Mouse (Mus musculus): ENCODE results near the gene Tamm41. TPM values are rescaled to one million over a fixed set of nuclear protein-coding genes. Genes with fewer than 3 reads are reported as not detected.

Gene Tamm41
- polyA plus RNA-seq, 1 experiment, result 19.1 TPM

DNA sequence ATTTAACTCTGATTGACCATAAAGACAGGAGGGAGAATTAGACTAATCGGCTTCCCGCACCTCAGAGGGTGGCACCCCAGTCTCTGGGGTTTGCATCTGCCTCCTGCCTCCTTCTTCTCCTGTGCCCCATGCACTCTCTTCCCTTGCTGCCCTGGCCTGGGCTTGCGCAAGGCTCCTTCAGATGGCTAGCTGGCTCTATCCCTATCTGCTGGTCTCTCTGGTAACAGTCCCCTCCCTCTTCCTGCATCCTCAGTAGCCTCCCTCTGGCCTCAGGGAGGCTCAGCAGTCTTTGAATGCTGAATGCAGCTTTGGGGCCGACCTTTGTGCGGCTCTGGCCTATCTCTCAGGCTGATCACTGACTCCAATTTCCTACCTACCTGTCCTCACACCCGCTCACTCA is 30.7 kb downstream of the Tamm41 start:
- no peaks in the 10 kb centered on the region for H3K4me1 ChIP-seq (ENCODE audit: control insufficient read depth, insufficient read depth, low read length)
- no peak for DNase-seq
- 78% methylated on average over 6 of the region's 6 CpGs for WGBS
- TF ChIP-seq CTCF (IDR thresholded peaks at IDR 0.05; ENCODE audit: insufficient read depth, low read length) (no peak), POLR2A (IDR thresholded peaks at IDR 0.05; ENCODE audit: borderline replicate concordance, extremely low read depth, low read depth, low read length) (no peak)
- no peak overlapping the region for H3K4me3 ChIP-seq (replicated peaks; ENCODE audit: extremely low read depth, low read depth, low read length)

DNA sequence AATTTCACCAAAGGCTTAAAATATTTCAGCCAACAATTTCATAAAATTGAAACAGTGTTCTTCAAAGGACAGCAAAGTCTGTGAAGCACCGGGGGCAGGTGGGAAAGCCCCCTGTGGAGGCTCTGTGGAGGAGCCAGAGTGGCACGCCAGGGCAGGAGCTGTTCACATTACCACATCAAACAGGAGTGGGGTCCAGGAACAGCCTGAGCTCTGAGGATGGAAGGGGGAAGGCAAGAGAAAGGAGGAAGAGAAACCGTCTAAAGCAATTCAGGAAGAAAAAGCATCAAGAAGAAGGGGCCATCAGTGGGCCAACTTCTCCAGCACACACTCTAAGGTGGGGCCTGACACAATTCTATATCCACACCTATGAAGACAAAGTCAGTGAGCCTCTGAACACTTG is 31.6 kb downstream of the Tamm41 start:
- 80% methylated on average over 3 of the region's 3 CpGs for WGBS
- no peaks in the 10 kb centered on the region for H3K4me1 ChIP-seq (ENCODE audit: control insufficient read depth, insufficient read depth, low read length)
- TF ChIP-seq POLR2A (IDR thresholded peaks at IDR 0.05; ENCODE audit: borderline replicate concordance, extremely low read depth, low read depth, low read length) (no peak), CTCF (IDR thresholded peaks at IDR 0.05; ENCODE audit: insufficient read depth, low read length) (no peak)
- H3K4me3 ChIP-seq (replicated peaks; ENCODE audit: extremely low read depth, low read depth, low read length), result no peak overlapping the region
- no peak for DNase-seq

DNA sequence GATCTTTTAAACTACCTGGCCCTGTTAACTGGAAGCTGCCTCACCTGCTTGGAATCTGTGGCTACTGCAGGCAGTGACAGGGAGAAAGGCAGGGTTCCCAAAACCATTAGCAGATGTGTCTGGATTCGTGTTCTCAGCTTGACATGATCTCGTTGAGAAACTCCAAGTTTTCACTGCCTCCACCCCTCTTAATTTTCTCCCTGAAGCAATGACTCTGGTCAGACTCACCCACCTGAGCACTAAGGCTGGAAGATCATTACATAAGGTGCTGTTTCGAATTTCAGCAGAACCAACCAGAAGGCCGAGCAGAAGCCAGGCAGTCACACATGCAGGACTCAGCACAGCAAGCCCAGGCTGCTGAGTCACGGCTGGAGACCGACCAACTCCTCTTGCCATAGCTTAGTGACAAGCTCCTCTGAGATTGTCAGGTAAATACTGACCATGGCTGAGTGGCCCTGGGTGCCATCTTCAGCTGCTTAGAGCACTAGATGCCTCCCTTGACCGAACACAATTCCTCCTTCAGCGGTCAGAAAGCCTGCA is 32.3 kb downstream of the Tamm41 start:
- Histone ChIP-seq H3K4me1 (ENCODE audit: control insufficient read depth, insufficient read depth, low read length) (no peaks in the 10 kb centered on the region), H3K4me3 (replicated peaks; ENCODE audit: extremely low read depth, low read depth, low read length) (no peak overlapping the region)
- 80% methylated on average over 8 of the region's 8 CpGs for WGBS
- DNase-seq, result peak; percentile 29
- TF ChIP-seq CTCF (IDR thresholded peaks at IDR 0.05; ENCODE audit: insufficient read depth, low read length) (no peak), POLR2A (IDR thresholded peaks at IDR 0.05; ENCODE audit: borderline replicate concordance, extremely low read depth, low read depth, low read length) (no peak)

DNA sequence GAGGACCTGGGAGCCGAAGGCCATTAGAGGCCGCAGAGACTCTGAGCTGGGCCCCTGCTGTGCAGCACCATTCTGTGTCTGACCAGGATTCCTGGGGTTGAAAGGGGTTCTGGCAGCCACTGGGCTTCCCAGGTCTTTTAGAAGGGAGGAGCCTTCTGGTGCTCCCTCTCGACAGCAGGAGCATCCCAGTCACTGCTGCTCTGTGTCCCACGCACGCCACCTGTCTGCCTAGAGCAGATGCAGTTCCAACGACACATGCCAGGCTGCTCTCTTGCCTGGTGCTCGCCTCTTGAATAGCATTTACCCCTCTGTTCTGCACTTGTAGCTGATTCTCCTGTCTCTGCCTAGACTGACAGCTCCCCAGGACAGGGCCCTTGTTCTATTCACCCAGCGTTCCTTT is 33.0 kb downstream of the Tamm41 start:
- DNase-seq, result no peak

DNA sequence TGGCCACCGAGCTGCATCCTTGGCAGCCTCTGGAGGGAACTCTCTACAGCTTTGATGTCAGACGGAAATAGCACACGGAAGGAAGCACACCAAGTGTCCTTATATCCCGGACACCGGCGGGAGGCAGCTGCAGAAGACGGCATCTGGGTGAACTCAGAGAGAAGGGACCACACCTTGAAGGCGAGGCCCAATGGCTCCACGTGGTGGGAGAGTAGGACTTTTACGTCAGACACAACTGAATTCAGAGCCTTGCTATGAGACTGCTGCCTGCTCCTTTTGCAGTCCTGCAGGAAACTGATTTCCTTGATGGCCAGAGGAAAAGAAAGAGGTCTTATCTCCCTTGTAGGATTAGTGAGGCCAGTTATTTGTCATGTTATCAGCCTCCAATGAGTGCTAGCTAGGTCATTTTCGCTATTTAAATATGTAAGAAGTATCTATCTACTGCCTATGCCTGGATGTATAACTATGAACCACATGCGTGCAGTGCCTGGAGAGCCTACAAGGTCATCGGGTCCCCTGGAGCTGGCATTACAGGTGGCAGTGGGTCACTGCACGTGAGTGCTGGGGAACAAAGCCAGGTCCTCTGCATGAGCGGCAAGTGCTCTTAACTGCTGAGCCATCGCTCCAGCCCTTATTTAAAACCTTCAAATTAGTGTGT is 39.2 kb downstream of the Tamm41 start:
- TF ChIP-seq POLR2A (IDR thresholded peaks at IDR 0.05; ENCODE audit: borderline replicate concordance, extremely low read depth, low read depth, low read length) (no peak), CTCF (IDR thresholded peaks at IDR 0.05; ENCODE audit: insufficient read depth, low read length) (no peak)
- Histone ChIP-seq H3K4me1 (ENCODE audit: control insufficient read depth, insufficient read depth, low read length) (no peaks in the 10 kb centered on the region), H3K4me3 (replicated peaks; ENCODE audit: extremely low read depth, low read depth, low read length) (no peak overlapping the region)
- DNase-seq, result no peak
- WGBS, result 51% methylated on average over 16 of the region's 16 CpGs

More for the DNA sequence above, 33.0 kb downstream of the Tamm41 start:
- TF ChIP-seq POLR2A (IDR thresholded peaks at IDR 0.05; ENCODE audit: borderline replicate concordance, extremely low read depth, low read depth, low read length), result no peak
- TF ChIP-seq CTCF (IDR thresholded peaks at IDR 0.05; ENCODE audit: insufficient read depth, low read length), result no peak
- Histone ChIP-seq H3K4me3 (replicated peaks; ENCODE audit: extremely low read depth, low read depth, low read length) (no peak overlapping the region), H3K4me1 (ENCODE audit: control insufficient read depth, insufficient read depth, low read length) (no peaks in the 10 kb centered on the region)
- 84% methylated on average over 8 of the region's 8 CpGs for WGBS

DNA sequence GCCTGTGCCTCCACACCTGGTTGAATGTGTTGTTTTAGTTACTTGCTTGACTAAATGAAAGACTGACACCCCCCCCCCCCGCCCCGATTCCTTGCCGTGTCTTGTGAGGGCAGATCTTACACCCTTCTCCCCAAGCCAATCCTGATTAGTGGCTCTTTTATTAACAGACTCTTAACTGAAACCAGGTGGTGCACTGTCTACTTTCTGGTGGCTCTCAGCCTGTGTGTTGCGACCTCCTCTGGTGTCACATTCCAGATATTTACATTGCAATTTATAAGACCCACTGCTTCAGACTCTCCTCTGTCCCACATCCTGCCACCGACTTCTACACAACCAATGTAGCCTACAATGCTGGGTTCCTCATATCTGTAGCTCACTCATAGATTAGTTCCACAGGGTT is 40.2 kb downstream of the Tamm41 start:
- Histone ChIP-seq H3K4me1 (ENCODE audit: control insufficient read depth, insufficient read depth, low read length) (no peaks in the 10 kb centered on the region), H3K4me3 (replicated peaks; ENCODE audit: extremely low read depth, low read depth, low read length) (no peak overlapping the region)
- TF ChIP-seq POLR2A (IDR thresholded peaks at IDR 0.05; ENCODE audit: borderline replicate concordance, extremely low read depth, low read depth, low read length) (no peak), CTCF (IDR thresholded peaks at IDR 0.05; ENCODE audit: insufficient read depth, low read length) (no peak)

DNA sequence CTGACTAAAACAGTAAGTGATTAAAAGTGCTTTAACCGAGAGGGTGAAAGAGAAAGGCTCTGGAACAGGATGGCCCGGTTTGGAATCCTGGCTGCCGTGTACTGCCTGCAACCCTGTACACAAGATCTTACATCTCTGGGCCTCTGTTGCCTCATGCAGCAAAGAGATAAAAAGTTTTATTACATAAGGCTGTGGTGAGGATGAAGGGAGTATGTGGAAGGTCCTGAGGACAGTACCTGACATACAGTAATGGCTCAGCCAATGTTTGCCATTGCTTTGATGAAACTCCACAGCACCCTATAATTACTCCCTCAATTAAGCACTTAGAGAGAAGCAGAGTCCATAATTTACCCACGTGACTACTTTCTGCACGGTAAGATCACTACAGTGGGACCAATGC is 40.8 kb downstream of the Tamm41 start:
- WGBS, result 71% methylated on average over 5 of the region's 5 CpGs
- Histone ChIP-seq H3K4me1 (ENCODE audit: control insufficient read depth, insufficient read depth, low read length) (no peaks in the 10 kb centered on the region), H3K4me3 (replicated peaks; ENCODE audit: extremely low read depth, low read depth, low read length) (no peak overlapping the region)
- DNase-seq, result no peak
- TF ChIP-seq CTCF (IDR thresholded peaks at IDR 0.05; ENCODE audit: insufficient read depth, low read length) (no peak), POLR2A (IDR thresholded peaks at IDR 0.05; ENCODE audit: borderline replicate concordance, extremely low read depth, low read depth, low read length) (no peak)

More for the DNA sequence above, 40.2 kb downstream of the Tamm41 start:
- WGBS, result 67% methylated on average over 5 of the region's 5 CpGs
- DNase-seq, result no peak

DNA sequence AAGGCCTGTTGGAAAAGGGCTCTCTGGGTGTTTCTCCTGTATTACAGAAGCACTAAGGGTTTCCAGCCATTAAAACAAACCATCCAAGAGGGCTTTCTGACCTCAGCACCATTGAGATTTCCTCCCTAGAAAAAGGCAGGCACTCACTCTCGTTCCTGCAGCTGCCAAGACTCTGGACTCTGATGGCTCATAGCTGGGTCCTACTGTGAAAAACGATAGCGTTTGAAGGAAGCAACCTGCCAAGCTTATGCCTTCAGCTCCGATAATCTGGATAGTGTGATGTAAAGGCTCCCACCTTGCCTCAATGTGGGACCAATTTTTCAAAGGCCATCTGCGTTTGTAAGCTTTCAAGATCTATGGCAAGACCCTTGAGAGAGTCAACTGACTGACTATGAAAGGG is 43.6 kb downstream of the Tamm41 start:
- Histone ChIP-seq H3K4me3 (replicated peaks; ENCODE audit: extremely low read depth, low read depth, low read length) (no peak overlapping the region), H3K4me1 (ENCODE audit: control insufficient read depth, insufficient read depth, low read length) (no peaks in the 10 kb centered on the region)
- TF ChIP-seq CTCF (IDR thresholded peaks at IDR 0.05; ENCODE audit: insufficient read depth, low read length) (no peak), POLR2A (IDR thresholded peaks at IDR 0.05; ENCODE audit: borderline replicate concordance, extremely low read depth, low read depth, low read length) (no peak)
- DNase-seq, result no peak
- 72% methylated on average over 5 of the region's 5 CpGs for WGBS

DNA sequence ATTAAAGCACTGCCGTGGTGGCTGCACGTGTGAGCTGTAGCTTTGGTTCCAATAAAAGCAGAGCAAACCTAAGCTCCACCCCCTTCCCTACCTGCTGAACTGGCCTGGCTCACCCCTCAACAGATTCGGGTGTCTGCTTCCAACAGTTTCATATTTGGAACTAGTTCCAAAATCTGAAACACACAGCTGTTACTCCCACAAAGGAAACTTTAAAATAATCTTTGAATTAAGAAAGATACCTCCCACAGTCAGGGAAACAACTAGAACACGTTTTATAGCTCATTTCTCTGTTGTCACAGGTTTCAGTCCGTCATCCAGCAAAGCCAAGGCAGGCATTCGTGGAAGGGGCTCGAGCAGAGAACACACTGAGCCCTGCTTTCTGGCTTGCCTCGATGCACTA is 44.0 kb downstream of the Tamm41 start:
- no peaks in the 10 kb centered on the region for H3K4me1 ChIP-seq (ENCODE audit: control insufficient read depth, insufficient read depth, low read length)
- no peak overlapping the region for H3K4me3 ChIP-seq (replicated peaks; ENCODE audit: extremely low read depth, low read depth, low read length)
- TF ChIP-seq POLR2A (IDR thresholded peaks at IDR 0.05; ENCODE audit: borderline replicate concordance, extremely low read depth, low read depth, low read length) (no peak), CTCF (IDR thresholded peaks at IDR 0.05; ENCODE audit: insufficient read depth, low read length) (no peak)
- no peak for DNase-seq
- WGBS, result 65% methylated on average over 8 of the region's 8 CpGs

DNA sequence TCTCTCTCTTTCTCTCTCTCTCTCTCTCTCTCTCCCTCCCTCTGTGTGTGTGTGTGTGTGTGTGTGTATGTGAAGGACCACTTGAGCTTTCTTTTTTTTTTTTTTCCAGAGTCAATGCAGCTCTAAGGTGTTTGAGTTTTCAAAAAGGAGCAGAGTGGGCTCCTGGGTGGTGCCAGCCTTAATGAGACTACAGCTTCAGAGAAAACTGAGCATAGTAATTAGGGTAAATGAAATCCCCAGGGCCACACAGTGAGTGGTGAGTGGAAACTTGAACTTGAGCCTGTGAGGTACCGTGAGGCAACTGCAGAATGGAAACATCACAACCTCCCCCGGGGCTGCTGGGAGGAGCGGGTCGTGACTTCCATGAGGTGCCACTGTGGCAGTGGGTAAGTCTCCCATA is 45.8 kb downstream of the Tamm41 start:
- no peak for TF ChIP-seq POLR2A (IDR thresholded peaks at IDR 0.05; ENCODE audit: borderline replicate concordance, extremely low read depth, low read depth, low read length)
- TF ChIP-seq CTCF (IDR thresholded peaks at IDR 0.05; ENCODE audit: insufficient read depth, low read length), result no peak
- WGBS, result 82% methylated on average over 4 of the region's 4 CpGs
- Histone ChIP-seq H3K4me1 (ENCODE audit: control insufficient read depth, insufficient read depth, low read length) (no peaks in the 10 kb centered on the region), H3K4me3 (replicated peaks; ENCODE audit: extremely low read depth, low read depth, low read length) (no peak overlapping the region)
- no peak for DNase-seq
